Mouse (Mus musculus) brain, embryonic 14.5 days (tissue): ENCODE results near the gene Ube2l3.

Experiments
- CTCF ChIP-seq: fragments of 200-500 bp; IDR thresholded peaks from 2 replicates; pipeline ENCODE4 v1.5.1; 2012; ENCODE audit warnings: inconsistent platforms, mild to moderate bottlenecking, moderate library complexity, borderline replicate concordance; ENCODE audit not compliant: insufficient read depth, insufficient read length; ENCODE audit errors: extremely low read depth
- POLR2A ChIP-seq: fragments of 200-500 bp; IDR thresholded peaks from 2 replicates; pipeline ENCODE4 v1.6.1; 2012; ENCODE audit warnings: mild to moderate bottlenecking, inconsistent platforms, borderline replicate concordance; ENCODE audit not compliant: poor library complexity, insufficient read depth, insufficient read length, severe bottlenecking; ENCODE audit errors: extremely low read depth

- TF ChIP-seq CTCF: no peak
- no peak for TF ChIP-seq POLR2A
These were observed 45.3 kb upstream of the Ube2l3 start for GRCm38 (mm10) chr16:17247727-17248126.
